Mouse (Mus musculus) limb, embryonic 12.5 days (tissue): ENCODE results near the gene Nedd9. TPM values are rescaled to one million over a fixed set of nuclear protein-coding genes. Genes with fewer than 3 reads are reported as not detected.

Experiments used
- ATAC-seq: fragments of 200-750 bp; cut with Nextera tagmentation; 2 replicates; pipeline ENCODE4 v1.8.0; 2017; ENCODE audit warnings: low read depth, moderate TSS enrichment; ENCODE audit not compliant: insufficient number of reproducible peaks, insufficient read depth, low FRiP score, low TSS enrichment
- H3K27ac ChIP-seq: fragments of 300-500 bp; sonication (generic); 2 replicates; pipeline ENCODE4 v1.5.1; 2016; ENCODE audit warnings: mild to moderate bottlenecking, moderate library complexity
- H3K27me3 ChIP-seq: fragments of 300-500 bp; sonication (generic); 2 replicates; pipeline ENCODE4 v1.6.1; 2016; ENCODE audit warnings: mild to moderate bottlenecking, moderate library complexity
- H3K36me3 ChIP-seq: fragments of 300-500 bp; sonication (generic); 2 replicates; pipeline ENCODE4 v1.6.1; 2016; ENCODE audit warnings: mild to moderate bottlenecking, moderate library complexity
- H3K4me1 ChIP-seq: fragments of 300-500 bp; sonication (generic); replicated peaks from 2 replicates; pipeline ENCODE4 v1.6.1; 2016
- H3K4me2 ChIP-seq: fragments of 300-500 bp; sonication (generic); 2 replicates; pipeline ENCODE4 v1.6.1; 2016; ENCODE audit warnings: mild to moderate bottlenecking, moderate library complexity
- H3K4me3 ChIP-seq: fragments of 300-500 bp; sonication (generic); replicated peaks from 2 replicates; pipeline ENCODE4 v1.5.1; 2016; ENCODE audit warnings: mild to moderate bottlenecking
- H3K9ac ChIP-seq: fragments of 300-500 bp; sonication (generic); replicated peaks from 2 replicates; pipeline ENCODE4 v1.6.1; 2016; ENCODE audit warnings: mild to moderate bottlenecking, moderate library complexity
- H3K9me3 ChIP-seq: fragments of 300-500 bp; sonication (generic); 2 replicates; pipeline ENCODE4 v1.6.1; 2016; ENCODE audit warnings: mild to moderate bottlenecking, moderate library complexity
- WGBS: fragments of 180-500 bp; shearing (Covaris S2); methylation state at CpG from one replicate; pipeline ENCODE4 v1.1.7; 2016; 5-methylcytosine and 5-hydroxymethylcytosine counted together
- polyA plus RNA-seq: library from polyadenylated mRNA; unstranded; fragments of >200 nt; fragmentation: Nextera tagmentation; extraction: Ambion mirVana; gene quantifications from 2 replicates; pipeline ENCODE4 v1.2.1, GENCODE M21; 2016

The Nedd9 gene
- polyA plus RNA-seq, 1 experiment from 2014 or later: 13.8 TPM

- no peaks in the 10 kb centered on the region for H3K36me3 ChIP-seq
- WGBS: 88% methylated on average over 5 of the region's 5 CpGs
Observed at GRCm38 (mm10) chr13:41468277-41468676, 18.9 kb downstream of the Nedd9 start.

GRCm38 (mm10) chr13:41467036-41467435, 20.1 kb downstream of the Nedd9 start:
- no peak for ATAC-seq
- H3K4me2 ChIP-seq: no peak overlapping the region
- no peaks in the 10 kb centered on the region for H3K27me3 ChIP-seq
- H3K4me3 ChIP-seq: no peak overlapping the region
- WGBS: 55% methylated on average over 2 of the region's 2 CpGs
- H3K9me3 ChIP-seq: no peaks in the 10 kb centered on the region
- no peak overlapping the region for H3K27ac ChIP-seq
- no peak overlapping the region for H3K9ac ChIP-seq
- H3K4me1 ChIP-seq: 0 out of 2 replicates have a peak, but pooled peaks cover 6% of the 10 kb centered on the region
- no peaks in the 10 kb centered on the region for H3K36me3 ChIP-seq

More at GRCm38 (mm10) chr13:41468277-41468676, 18.9 kb downstream of the Nedd9 start:
- H3K9me3 ChIP-seq: no peaks in the 10 kb centered on the region
- no peak overlapping the region for H3K4me2 ChIP-seq
- H3K4me1 ChIP-seq: 0 out of 2 replicates have a peak, but pooled peaks cover 6% of the 10 kb centered on the region
- H3K27me3 ChIP-seq: no peaks in the 10 kb centered on the region
- H3K4me3 ChIP-seq: no peak overlapping the region
- ATAC-seq: no peak
- H3K9ac ChIP-seq: no peak overlapping the region
- no peak overlapping the region for H3K27ac ChIP-seq

- Histone ChIP-seq H3K4me1 (peaks cover 6% of the 10 kb centered on the region; the same call in 1 of the 2 replicates), H3K9me3 (no peaks in the 10 kb centered on the region), H3K27me3 (no peaks in the 10 kb centered on the region), H3K9ac (no peak overlapping the region), H3K4me3 (no peak overlapping the region), H3K36me3 (no peaks in the 10 kb centered on the region), H3K27ac (no peak overlapping the region), H3K4me2 (no peak overlapping the region)
- 45% methylated on average over 4 of the region's 4 CpGs for WGBS
- no peak for ATAC-seq
Observed at GRCm38 (mm10) chr13:41466616-41467015, 20.5 kb downstream of the Nedd9 start.

- H3K4me2 ChIP-seq: no peak overlapping the region
- no peak for ATAC-seq
- 78% methylated on average over 1 of the region's 1 CpGs for WGBS
Observed at GRCm38 (mm10) chr13:41466191-41466590, 21.0 kb downstream of the Nedd9 start.

GRCm38 (mm10) chr13:41461418-41461817, 25.7 kb downstream of the Nedd9 start:
- no peak for ATAC-seq
- H3K9ac ChIP-seq: no peak overlapping the region
- peaks cover 21% of the 10 kb centered on the region for H3K4me1 ChIP-seq
- H3K4me2 ChIP-seq: no peak overlapping the region
- no peaks in the 10 kb centered on the region for H3K27me3 ChIP-seq
- no peaks in the 10 kb centered on the region for H3K36me3 ChIP-seq
- WGBS: 83% methylated on average over 3 of the region's 3 CpGs
- H3K27ac ChIP-seq: no peak overlapping the region
- H3K4me3 ChIP-seq: no peak overlapping the region
- H3K9me3 ChIP-seq: no peaks in the 10 kb centered on the region

More at GRCm38 (mm10) chr13:41466191-41466590, 21.0 kb downstream of the Nedd9 start:
- no peaks in the 10 kb centered on the region for H3K36me3 ChIP-seq
- H3K4me3 ChIP-seq: no peak overlapping the region
- peaks cover 6% of the 10 kb centered on the region; the same call in 1 of the 2 replicates for H3K4me1 ChIP-seq
- H3K9me3 ChIP-seq: no peaks in the 10 kb centered on the region
- no peak overlapping the region for H3K27ac ChIP-seq
- H3K9ac ChIP-seq: no peak overlapping the region
- H3K27me3 ChIP-seq: no peaks in the 10 kb centered on the region

GRCm38 (mm10) chr13:41459683-41460286, 27.4 kb downstream of the Nedd9 start:
- Histone ChIP-seq H3K27ac (no peak overlapping the region), H3K4me3 (no peak overlapping the region), H3K36me3 (no peaks in the 10 kb centered on the region), H3K9ac (no peak overlapping the region), H3K4me2 (no peak overlapping the region), H3K27me3 (no peaks in the 10 kb centered on the region), H3K4me1 (peaks cover 26% of the 10 kb centered on the region), H3K9me3 (no peaks in the 10 kb centered on the region)
- WGBS: 91% methylated on average over 3 of the region's 3 CpGs
- ATAC-seq: no peak

GRCm38 (mm10) chr13:41458709-41459108, 28.5 kb downstream of the Nedd9 start:
- Histone ChIP-seq H3K9me3 (no peaks in the 10 kb centered on the region), H3K27me3 (no peaks in the 10 kb centered on the region), H3K9ac (no peak overlapping the region), H3K4me2 (no peak overlapping the region), H3K4me3 (no peak overlapping the region), H3K36me3 (no peaks in the 10 kb centered on the region), H3K27ac (no peak overlapping the region), H3K4me1 (peaks cover 26% of the 10 kb centered on the region)
- ATAC-seq: no peak
- 45% methylated on average over 2 of the region's 2 CpGs for WGBS

GRCm38 (mm10) chr13:41457798-41458390, 29.3 kb downstream of the Nedd9 start:
- Histone ChIP-seq H3K9ac (no peak overlapping the region), H3K4me1 (peaks cover 26% of the 10 kb centered on the region), H3K4me2 (no peak overlapping the region), H3K27ac (0 out of 2 replicates have a peak overlapping the region, but pooled peaks have one; percentile 29), H3K27me3 (no peaks in the 10 kb centered on the region), H3K9me3 (no peaks in the 10 kb centered on the region), H3K36me3 (no peaks in the 10 kb centered on the region), H3K4me3 (no peak overlapping the region)
- 85% methylated on average over 10 of the region's 10 CpGs for WGBS
- no peak for ATAC-seq

- Histone ChIP-seq H3K27me3 (no peaks in the 10 kb centered on the region), H3K4me2 (no peak overlapping the region), H3K9me3 (no peaks in the 10 kb centered on the region), H3K9ac (no peak overlapping the region), H3K27ac (0 out of 2 replicates have a peak overlapping the region, but pooled peaks have one; percentile 29), H3K36me3 (no peaks in the 10 kb centered on the region), H3K4me1 (peaks cover 26% of the 10 kb centered on the region), H3K4me3 (no peak overlapping the region)
- no peak for ATAC-seq
- WGBS: 63% methylated on average over 7 of the region's 7 CpGs
Observed at GRCm38 (mm10) chr13:41457030-41457797, 29.9 kb downstream of the Nedd9 start.

- 0 out of 2 replicates have a peak overlapping the region, but pooled peaks have one; percentile 18 for H3K27ac ChIP-seq
- H3K4me1 ChIP-seq: peaks cover 31% of the 10 kb centered on the region
- no peak overlapping the region for H3K4me2 ChIP-seq
- H3K27me3 ChIP-seq: no peaks in the 10 kb centered on the region
- no peak for ATAC-seq
- H3K9me3 ChIP-seq: no peaks in the 10 kb centered on the region
- WGBS: 55% methylated on average over 14 of the region's 14 CpGs
- H3K9ac ChIP-seq: no peak overlapping the region
- H3K4me3 ChIP-seq: no peak overlapping the region
- H3K36me3 ChIP-seq: no peaks in the 10 kb centered on the region
Observed at GRCm38 (mm10) chr13:41456292-41457029, 30.7 kb downstream of the Nedd9 start.
